Mouse (Mus musculus) limb, embryonic 15.5 days (tissue): Measurements from ENCODE around the gene Vim. TPM values are rescaled to one million over a fixed set of nuclear protein-coding genes. Genes with fewer than 3 reads are reported as not detected.

Experiments
- ATAC-seq: fragments of 200-750 bp; cut with Nextera tagmentation; 2 replicates; pipeline ENCODE4 v1.8.0; 2017; ENCODE audit warnings: low read depth, moderate TSS enrichment; ENCODE audit not compliant: insufficient number of reproducible peaks, low FRiP score, low TSS enrichment
- H3K27ac ChIP-seq: fragments of 300-500 bp; sonication (generic); 2 replicates; pipeline ENCODE4 v1.5.1; 2015; ENCODE audit warnings: moderate library complexity, mild to moderate bottlenecking, inconsistent platforms
- H3K27me3 ChIP-seq: fragments of 300-500 bp; sonication (generic); 2 replicates; pipeline ENCODE4 v1.6.1; 2015; ENCODE audit warnings: inconsistent platforms
- H3K36me3 ChIP-seq: fragments of 300-500 bp; sonication (generic); 2 replicates; pipeline ENCODE4 v1.6.1; 2015; ENCODE audit warnings: inconsistent platforms
- H3K4me1 ChIP-seq: fragments of 300-500 bp; sonication (generic); 2 replicates; pipeline ENCODE4 v1.6.1; 2015; ENCODE audit warnings: inconsistent platforms
- H3K4me2 ChIP-seq: fragments of 300-500 bp; sonication (generic); 2 replicates; pipeline ENCODE4 v1.6.1; 2015; ENCODE audit warnings: mild to moderate bottlenecking, inconsistent platforms
- H3K4me3 ChIP-seq: fragments of 300-500 bp; sonication (generic); 2 replicates; pipeline ENCODE4 v1.5.1; 2015; ENCODE audit warnings: mild to moderate bottlenecking, inconsistent platforms
- H3K9ac ChIP-seq: fragments of 300-500 bp; sonication (generic); 2 replicates; pipeline ENCODE4 v1.6.1; 2015; ENCODE audit warnings: inconsistent platforms
- H3K9me3 ChIP-seq: fragments of 300-500 bp; sonication (generic); 2 replicates; pipeline ENCODE4 v1.6.1; 2016; ENCODE audit warnings: inconsistent platforms
- WGBS: fragments of 180-500 bp; shearing (Covaris S2); methylation state at CpG from one replicate; pipeline ENCODE4 v1.1.7; 2015; 5-methylcytosine and 5-hydroxymethylcytosine counted together
- polyA plus RNA-seq: library from polyadenylated mRNA; unstranded; fragments of >200 nt; fragmentation: Nextera tagmentation; extraction: Ambion mirVana; gene quantifications from 2 replicates; pipeline ENCODE4 v1.2.1, GENCODE M21; 2015

Vim gene
- polyA plus RNA-seq, 1 experiment from 2014 or later, result 1,300 TPM

- H3K9me3 ChIP-seq, result no peaks in the 10 kb centered on the region
- peaks cover 5% of the 10 kb centered on the region; the same call in 1 of the 2 replicates for H3K4me1 ChIP-seq
- H3K36me3 ChIP-seq, result no peaks in the 10 kb centered on the region
- WGBS, result 34% methylated on average over 8 of the region's 8 CpGs
- H3K9ac ChIP-seq, result peak overlapping the region; percentile 70
- H3K4me2 ChIP-seq, result peak overlapping the region; percentile 55
- H3K27me3 ChIP-seq, result no peaks in the 10 kb centered on the region
- ATAC-seq, result no peak
- peak overlapping the region; percentile 69 for H3K4me3 ChIP-seq
- peak overlapping the region; percentile 99 for H3K27ac ChIP-seq
Observed at GRCm38 (mm10) chr2:13543519-13544124, 30.1 kb upstream of the Vim start.

DNA sequence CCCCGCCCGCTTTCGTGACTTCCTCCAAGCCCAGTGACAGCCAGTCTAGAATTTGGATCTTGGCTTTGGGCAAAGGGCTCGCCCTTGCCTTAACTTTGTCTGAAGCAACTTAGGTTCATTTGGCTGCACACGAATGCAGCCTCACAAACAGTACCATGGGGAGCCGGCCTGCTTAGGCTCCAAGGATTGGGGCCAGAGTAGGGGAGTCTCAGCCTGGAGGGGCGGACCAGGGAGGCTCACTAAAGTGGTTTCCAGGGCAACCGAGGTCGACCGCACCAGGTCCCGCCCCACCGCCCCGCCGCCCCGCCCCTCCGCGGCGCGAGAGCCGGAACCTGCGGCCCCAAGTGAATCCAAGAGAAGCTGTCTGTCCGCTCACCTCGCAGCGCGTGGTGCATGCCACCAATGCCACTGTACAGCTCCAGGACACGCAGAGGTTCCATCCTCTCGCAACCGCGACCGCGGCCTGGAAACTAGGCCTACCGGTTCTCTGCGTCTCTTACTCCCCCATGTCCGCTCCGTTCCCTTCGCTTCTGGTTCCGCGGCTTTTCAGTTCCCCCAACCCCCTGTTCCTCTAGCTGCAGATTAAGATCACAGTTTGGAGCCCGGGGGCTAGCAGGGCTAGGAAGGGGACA is 29.4 kb upstream of the Vim start, which contains the start of gene Trdmt1:
Trdmt1 (minus strand) TSS at position 476 of the 632 bp plus-strand sequence.
- WGBS, result under 1% methylated on average over 39 of the region's 39 CpGs
- Histone ChIP-seq H3K9ac (peak within 1 kb of the TSS; percentile 70), H3K9me3 (no peaks in the 10 kb centered on the region), H3K27me3 (no peaks in the 10 kb centered on the region), H3K4me3 (peak within 1 kb of the TSS; percentile 69), H3K27ac (peak within 1 kb of the TSS; percentile 99), H3K4me2 (peak within 1 kb of the TSS; percentile 55), H3K36me3 (no peaks in the 10 kb centered on the region), H3K4me1 (peaks cover 5% of the 10 kb centered on the region; the same call in 1 of the 2 replicates)
- ATAC-seq, result peak; percentile 97

DNA sequence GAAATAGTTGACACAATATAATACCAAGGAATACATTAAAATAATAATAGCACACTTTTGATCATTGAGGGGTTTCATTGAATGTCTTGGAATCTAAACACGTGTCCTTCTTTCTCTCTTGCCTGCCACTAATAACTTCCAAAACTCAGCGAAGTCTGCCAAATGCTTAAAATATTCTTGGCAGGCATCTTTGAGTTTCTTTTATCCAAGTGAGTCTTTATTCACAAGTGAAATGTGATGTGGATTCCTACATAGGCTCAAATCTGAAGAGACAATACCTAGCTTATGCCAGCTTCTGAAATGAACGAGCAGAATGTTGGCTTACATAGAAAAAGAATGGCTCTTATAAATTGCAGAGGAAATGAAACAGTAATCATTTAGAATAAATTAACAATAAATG is 25.0 kb upstream of the Vim start:
- Histone ChIP-seq H3K4me2 (no peak overlapping the region), H3K9me3 (no peaks in the 10 kb centered on the region), H3K4me1 (peaks cover 5% of the 10 kb centered on the region; the same call in 1 of the 2 replicates), H3K9ac (no peak overlapping the region), H3K4me3 (no peak overlapping the region), H3K36me3 (no peaks in the 10 kb centered on the region), H3K27me3 (no peaks in the 10 kb centered on the region), H3K27ac (no peak overlapping the region; the same call in 1 of the 2 replicates)
- ATAC-seq, result no peak
- WGBS, result 44% methylated on average over 3 of the region's 3 CpGs

DNA sequence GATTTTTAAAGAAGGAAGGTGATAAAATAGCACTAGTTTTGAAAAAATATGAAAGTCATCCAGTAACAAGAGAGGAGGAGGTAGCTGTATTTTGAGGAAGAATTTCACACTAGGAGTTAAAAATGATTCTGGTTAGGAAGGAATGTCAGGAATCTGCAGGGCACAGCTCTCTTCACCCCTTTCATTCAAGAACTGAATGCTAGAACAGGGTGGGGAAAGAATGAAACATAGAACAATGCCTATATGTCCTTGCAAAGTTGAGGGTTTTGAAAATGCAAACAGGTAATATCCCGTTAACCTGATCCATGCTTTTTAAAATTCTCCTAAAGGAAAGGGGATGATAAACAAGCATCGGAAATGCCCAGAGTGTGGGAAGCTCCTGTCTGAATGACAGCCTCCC is 19.8 kb upstream of the Vim start:
- H3K4me1 ChIP-seq, result peaks cover 16% of the 10 kb centered on the region
- no peak for ATAC-seq
- no peak overlapping the region for H3K9ac ChIP-seq
- H3K27me3 ChIP-seq, result no peaks in the 10 kb centered on the region
- WGBS, result 69% methylated on average over 2 of the region's 2 CpGs
- no peak overlapping the region for H3K4me2 ChIP-seq
- no peaks in the 10 kb centered on the region for H3K9me3 ChIP-seq
- H3K36me3 ChIP-seq, result no peaks in the 10 kb centered on the region
- no peak overlapping the region for H3K27ac ChIP-seq
- no peak overlapping the region for H3K4me3 ChIP-seq

DNA sequence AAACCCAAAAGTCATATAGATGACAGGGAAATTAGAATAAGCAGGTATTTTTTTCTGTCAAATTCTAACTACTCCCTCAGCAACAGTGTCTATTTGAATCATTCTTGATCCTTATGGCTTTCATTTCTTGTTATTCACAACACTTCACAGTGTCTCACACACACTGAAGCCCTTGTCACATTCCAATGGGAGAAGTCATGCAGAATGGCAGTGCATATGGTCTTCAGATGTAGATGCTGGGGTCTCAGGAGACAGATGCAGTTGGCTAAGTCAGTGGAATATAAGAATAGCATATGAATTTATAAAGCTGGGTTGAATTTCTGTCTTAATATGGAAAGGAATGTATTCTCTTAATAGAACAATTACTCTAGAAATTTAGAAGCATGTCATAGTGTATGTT is 17.5 kb upstream of the Vim start:
- H3K36me3 ChIP-seq, result no peaks in the 10 kb centered on the region
- H3K27ac ChIP-seq, result no peak overlapping the region
- H3K9ac ChIP-seq, result no peak overlapping the region
- no peaks in the 10 kb centered on the region for H3K27me3 ChIP-seq
- H3K4me3 ChIP-seq, result no peak overlapping the region
- no peak overlapping the region for H3K4me2 ChIP-seq
- peaks cover 17% of the 10 kb centered on the region for H3K4me1 ChIP-seq
- no peaks in the 10 kb centered on the region for H3K9me3 ChIP-seq
- peak; percentile 74; the same call in 1 of the 2 replicates for ATAC-seq

DNA sequence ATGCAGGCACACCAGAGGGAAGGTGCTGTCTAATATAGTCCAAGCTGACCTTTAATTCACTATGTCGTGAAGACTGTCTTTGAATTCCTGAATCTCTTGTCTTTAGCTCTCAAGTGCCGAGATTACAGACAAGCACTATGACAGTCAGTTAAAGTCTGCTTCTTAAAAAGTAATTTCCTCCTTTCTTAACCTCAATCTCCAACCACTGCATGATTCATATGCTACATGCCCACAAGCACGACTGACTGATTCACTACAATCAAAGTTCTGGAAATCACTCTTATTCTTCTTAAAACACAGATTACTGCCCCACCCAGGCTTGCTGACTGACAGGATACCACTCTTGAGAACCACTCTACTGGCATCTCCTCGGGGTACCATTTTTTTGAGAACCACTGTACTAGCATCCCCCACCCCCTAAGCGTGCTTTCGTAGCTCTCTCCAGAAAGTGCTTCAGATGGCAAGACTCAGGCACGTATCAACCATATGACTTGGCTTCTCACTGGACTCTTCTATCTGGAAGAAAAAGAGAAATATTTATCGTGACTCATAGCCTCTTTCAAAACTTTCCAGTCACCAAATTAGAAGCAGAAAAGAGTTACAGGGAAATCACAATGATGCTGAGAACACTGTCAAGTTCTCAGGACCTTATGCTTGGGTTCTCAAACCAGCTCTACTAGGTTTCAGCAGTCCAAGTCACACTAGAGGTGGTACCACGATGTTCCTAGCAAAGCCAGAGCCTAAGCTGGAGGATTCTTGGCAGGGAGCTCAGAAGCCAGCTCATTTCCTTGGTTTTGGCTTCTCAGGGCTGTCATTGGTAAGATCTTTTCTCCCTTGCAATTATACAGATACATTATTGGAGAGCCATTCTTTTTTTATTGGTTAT is 16.3 kb upstream of the Vim start:
- H3K27ac ChIP-seq, result peak overlapping the region; percentile 69
- WGBS, result 68% methylated on average over 9 of the region's 9 CpGs
- no peaks in the 10 kb centered on the region for H3K27me3 ChIP-seq
- ATAC-seq, result no peak
- no peaks in the 10 kb centered on the region for H3K36me3 ChIP-seq
- no peak overlapping the region for H3K4me2 ChIP-seq
- no peak overlapping the region for H3K4me3 ChIP-seq
- H3K9ac ChIP-seq, result no peak overlapping the region
- no peaks in the 10 kb centered on the region for H3K9me3 ChIP-seq
- peaks cover 17% of the 10 kb centered on the region for H3K4me1 ChIP-seq

DNA sequence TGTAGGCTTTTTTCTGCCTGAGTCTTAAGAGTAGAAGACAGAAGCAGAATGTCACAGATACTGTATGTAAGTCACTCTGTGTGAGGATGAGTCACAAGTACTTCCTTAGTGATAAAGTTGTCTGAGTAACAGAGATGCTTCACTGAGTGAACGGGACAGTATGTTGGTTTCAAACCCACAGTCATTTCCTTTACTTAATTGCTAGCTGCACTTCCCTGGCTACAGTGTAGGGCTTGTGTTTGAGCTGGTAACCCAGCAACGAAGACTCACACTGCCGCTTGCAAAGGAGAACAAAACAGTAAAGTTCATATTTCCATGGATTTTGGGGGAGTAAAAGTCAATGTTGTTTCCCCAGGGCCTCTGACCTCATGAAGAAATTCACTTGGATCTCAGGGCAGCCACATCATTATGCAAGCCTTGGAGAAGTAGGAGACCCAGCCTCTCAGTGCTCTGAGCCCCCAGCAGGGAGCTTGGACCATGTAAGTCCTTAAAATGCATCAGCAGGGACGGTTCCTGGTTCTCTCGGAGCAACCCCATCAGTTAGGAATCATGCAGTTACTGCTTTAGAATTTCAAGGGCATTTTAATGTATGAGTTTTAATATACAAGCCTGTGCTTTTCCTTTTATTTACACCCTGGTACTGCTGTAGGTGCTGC is 15.0 kb upstream of the Vim start:
- Histone ChIP-seq H3K36me3 (no peaks in the 10 kb centered on the region), H3K27ac (peak overlapping the region; percentile 27; the same call in 1 of the 2 replicates), H3K9me3 (no peaks in the 10 kb centered on the region), H3K4me2 (no peak overlapping the region), H3K27me3 (no peaks in the 10 kb centered on the region), H3K4me1 (peaks cover 17% of the 10 kb centered on the region), H3K9ac (no peak overlapping the region), H3K4me3 (no peak overlapping the region)
- peak; percentile 58; the same call in 1 of the 2 replicates for ATAC-seq
- 28% methylated on average over 5 of the region's 5 CpGs for WGBS

- peaks cover 17% of the 10 kb centered on the region for H3K4me1 ChIP-seq
- no peak for ATAC-seq
- no peak overlapping the region for H3K9ac ChIP-seq
- no peak overlapping the region for H3K4me2 ChIP-seq
- no peaks in the 10 kb centered on the region for H3K36me3 ChIP-seq
- no peak overlapping the region for H3K4me3 ChIP-seq
- H3K9me3 ChIP-seq, result no peaks in the 10 kb centered on the region
- no peaks in the 10 kb centered on the region for H3K27me3 ChIP-seq
- no peak overlapping the region; the same call in 1 of the 2 replicates for H3K27ac ChIP-seq
- WGBS, result 89% methylated on average over 5 of the region's 5 CpGs
Observed at GRCm38 (mm10) chr2:13559303-13559702, 14.4 kb upstream of the Vim start.

DNA sequence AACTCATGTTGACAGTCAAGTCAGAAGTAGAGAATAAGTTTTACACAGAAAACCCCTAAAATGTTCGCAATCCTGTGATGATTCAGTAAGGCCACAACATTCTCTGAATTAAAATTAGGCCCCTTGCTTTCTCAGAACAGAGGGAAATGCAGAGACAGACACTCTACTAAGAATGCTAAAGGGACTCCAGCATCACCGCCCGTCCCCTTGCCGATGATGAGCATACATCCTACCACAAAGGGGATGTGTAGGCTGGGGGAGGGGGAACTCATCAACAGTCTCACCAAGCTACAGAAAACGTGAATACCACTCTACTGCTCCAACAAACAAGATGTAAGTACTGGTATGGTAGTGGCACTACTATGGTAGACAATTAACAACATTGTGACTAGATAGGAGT is 14.0 kb upstream of the Vim start:
- no peak for ATAC-seq
- H3K27ac ChIP-seq, result no peak overlapping the region
- H3K4me1 ChIP-seq, result peaks cover 17% of the 10 kb centered on the region
- H3K9me3 ChIP-seq, result no peaks in the 10 kb centered on the region
- H3K27me3 ChIP-seq, result no peaks in the 10 kb centered on the region
- no peak overlapping the region for H3K4me2 ChIP-seq
- no peaks in the 10 kb centered on the region for H3K36me3 ChIP-seq
- whole genome bisulfite sequencing, result 82% methylated on average over 5 of the region's 5 CpGs
- H3K9ac ChIP-seq, result no peak overlapping the region
- no peak overlapping the region for H3K4me3 ChIP-seq

DNA sequence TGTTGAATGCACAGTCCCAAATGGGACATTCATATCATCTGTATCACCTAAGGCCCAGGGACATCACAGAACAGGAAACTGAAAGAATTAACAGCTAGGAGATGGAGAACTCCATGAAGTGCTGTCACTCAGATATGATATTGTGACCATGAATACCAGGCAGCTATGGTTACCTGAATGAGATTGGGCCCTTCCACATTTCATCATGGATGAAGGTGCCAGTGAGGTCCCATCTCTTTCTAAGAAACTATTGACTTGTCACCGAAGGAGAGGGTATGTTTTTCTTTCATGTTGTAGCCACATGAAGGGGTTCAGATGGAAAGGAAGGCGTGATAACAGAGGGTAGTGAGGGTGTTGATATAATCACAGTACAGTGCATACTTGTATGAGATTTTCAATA is 13.3 kb upstream of the Vim start:
- H3K4me1 ChIP-seq, result peaks cover 17% of the 10 kb centered on the region
- no peak for ATAC-seq
- no peaks in the 10 kb centered on the region for H3K27me3 ChIP-seq
- H3K9me3 ChIP-seq, result no peaks in the 10 kb centered on the region
- no peak overlapping the region for H3K9ac ChIP-seq
- 79% methylated on average over 2 of the region's 2 CpGs for WGBS
- no peak overlapping the region for H3K27ac ChIP-seq
- H3K36me3 ChIP-seq, result no peaks in the 10 kb centered on the region
- no peak overlapping the region for H3K4me3 ChIP-seq
- H3K4me2 ChIP-seq, result no peak overlapping the region

DNA sequence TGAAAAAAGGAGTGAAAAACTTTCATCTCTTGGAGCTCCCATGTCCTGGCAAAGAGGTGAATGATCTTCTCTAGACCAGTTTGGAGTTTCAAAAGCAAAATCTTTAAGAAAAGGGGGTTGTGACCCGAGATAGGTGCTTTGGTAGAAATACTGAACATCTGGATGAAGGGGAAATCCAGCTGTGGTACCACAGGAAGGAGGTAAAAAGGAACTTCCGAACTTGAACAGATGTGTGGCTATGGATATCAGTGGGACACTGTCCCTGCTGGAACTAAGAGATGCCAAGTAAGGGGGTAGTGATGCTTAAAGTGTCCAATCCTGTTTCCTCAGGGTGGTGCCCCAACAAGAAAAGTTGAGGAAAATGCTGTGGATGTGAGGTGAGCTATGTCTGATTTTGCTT is 3.6 kb upstream of the Vim start:
- Histone ChIP-seq H3K27me3 (no peaks in the 10 kb centered on the region), H3K36me3 (no peaks in the 10 kb centered on the region), H3K4me2 (no peak overlapping the region), H3K9ac (no peak overlapping the region), H3K4me1 (peaks cover 12% of the 10 kb centered on the region), H3K9me3 (no peaks in the 10 kb centered on the region), H3K27ac (no peak overlapping the region), H3K4me3 (no peak overlapping the region)
- ATAC-seq, result no peak
- 54% methylated on average over 2 of the region's 2 CpGs for WGBS
